Mouse (Mus musculus): ENCODE results near the gene Tiam1. TPM values are rescaled to one million over a fixed set of nuclear protein-coding genes. Genes with fewer than 3 reads are reported as not detected.

Gene Tiam1
- total RNA-seq, 2 experiments from 2014 or later, result 68.6 to 76.1 TPM

DNA sequence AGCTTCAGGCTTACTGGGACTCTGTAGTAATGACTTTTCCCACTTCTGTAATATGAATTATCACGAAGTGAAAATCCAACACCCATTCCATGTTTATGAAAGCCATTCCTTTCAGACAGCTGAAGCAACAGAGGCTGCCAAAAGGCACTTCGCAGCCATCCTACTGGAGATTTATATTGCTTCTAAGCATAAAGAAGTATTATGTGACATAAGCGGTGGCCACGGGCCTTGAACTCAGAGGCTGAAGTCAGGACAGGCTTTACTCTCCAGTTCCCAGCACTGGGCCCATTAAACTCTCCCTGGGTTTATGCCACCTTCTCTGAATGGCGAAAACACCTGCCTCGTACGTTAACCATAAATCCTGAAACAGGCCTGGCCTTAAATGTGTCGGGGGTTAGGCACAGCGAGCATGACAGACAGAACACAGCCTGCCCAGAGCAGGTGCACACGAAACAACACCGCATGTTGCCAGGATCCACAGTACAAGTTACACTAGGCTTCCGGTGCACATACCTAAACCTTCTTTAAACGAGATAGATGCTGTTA is 26.9 kb downstream of the Tiam1 start:
- ATAC-seq (replicated peaks; ENCODE audit: poor library complexity, severe bottlenecking), result no peak

- peak; percentile 95 for ATAC-seq (replicated peaks; ENCODE audit: poor library complexity, severe bottlenecking)
Measured at GRCm38 (mm10) chr16:90112577-90113155, 30.9 kb downstream of the Tiam1 start.

GRCm38 (mm10) chr16:90109500-90109899 is 34.1 kb downstream of the Tiam1 start:
- peak; percentile 22; the same call in 1 of the 2 replicates for ATAC-seq (replicated peaks; ENCODE audit: poor library complexity, severe bottlenecking)

DNA sequence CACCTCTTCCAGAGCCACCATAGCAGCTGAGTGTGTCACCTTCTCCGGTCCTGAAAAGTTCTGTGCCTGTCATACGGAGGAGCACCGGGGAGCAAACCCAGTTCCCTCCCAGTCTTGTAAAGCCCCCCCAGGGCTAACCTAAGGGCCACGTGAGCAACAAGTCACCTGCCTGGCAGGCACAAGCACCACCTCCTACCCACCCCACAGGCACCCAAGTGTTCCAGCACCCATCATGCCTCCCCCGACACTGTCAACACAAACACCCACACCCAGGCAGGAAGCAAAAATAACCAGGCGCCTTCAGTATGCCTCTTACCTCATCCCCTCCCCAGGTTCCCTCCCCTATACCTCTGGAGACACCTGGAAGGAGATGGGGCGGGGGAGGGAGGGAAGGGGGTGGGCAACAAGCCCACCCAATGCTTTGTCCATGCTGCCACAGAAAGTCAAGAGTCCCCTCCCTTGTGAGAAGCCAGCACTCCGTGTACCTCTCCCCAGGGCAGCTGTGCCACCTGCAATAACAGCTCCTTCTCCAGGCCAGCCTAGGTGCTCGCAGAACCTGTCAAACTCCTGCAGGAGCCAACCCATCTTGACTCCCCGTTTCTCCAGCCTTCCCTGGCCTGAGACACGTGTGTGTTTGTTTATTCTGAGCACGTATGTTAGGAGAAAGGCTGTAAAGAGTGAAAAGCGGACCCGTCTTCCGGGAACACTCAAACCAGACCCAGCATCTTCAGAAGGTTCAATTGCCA is 38.7 kb downstream of the Tiam1 start:
- no peak for ATAC-seq (replicated peaks; ENCODE audit: poor library complexity, severe bottlenecking)

DNA sequence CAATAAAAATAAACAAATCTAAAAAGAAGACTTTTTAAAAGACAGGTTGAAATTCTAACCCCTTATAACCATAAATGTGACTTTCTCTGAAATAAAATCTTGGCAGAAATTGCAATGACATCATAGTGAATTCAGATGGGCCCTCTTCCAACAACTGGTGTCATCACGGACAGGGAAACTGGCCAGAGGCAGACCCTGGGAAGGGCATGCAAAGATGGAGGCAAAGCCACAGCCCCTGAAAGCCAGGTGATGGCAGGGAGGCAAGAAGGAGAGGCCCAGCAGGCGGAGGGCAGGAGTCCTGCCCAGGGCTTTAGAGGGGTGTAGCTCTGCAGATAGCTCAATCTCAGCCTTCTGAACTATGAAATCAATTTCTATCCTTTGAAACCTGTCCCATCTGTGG is 39.8 kb downstream of the Tiam1 start:
- no peak for ATAC-seq (replicated peaks; ENCODE audit: poor library complexity, severe bottlenecking)

DNA sequence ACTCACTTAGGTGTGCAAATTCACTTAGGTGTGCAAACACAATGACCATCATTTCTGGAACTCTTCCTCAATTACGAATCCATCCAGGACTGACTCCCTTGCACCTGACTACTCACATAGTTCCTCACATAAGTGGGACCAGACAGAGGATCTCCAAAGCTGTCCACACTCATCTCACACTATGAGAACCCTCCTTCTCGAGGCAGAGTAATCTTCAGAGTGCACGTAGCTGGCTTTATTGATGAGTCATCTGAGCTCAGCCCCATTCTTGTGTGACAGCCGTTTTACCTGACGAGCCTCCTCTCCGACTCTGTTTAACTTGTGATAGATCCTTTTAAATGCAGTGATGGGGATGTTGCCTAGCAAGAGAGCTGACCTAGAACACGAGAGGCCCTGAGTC is 41.0 kb downstream of the Tiam1 start:
- ATAC-seq (replicated peaks; ENCODE audit: poor library complexity, severe bottlenecking), result no peak

- ATAC-seq (replicated peaks; ENCODE audit: poor library complexity, severe bottlenecking), result no peak
Measured at GRCm38 (mm10) chr16:90098191-90098605, 45.4 kb downstream of the Tiam1 start.

DNA sequence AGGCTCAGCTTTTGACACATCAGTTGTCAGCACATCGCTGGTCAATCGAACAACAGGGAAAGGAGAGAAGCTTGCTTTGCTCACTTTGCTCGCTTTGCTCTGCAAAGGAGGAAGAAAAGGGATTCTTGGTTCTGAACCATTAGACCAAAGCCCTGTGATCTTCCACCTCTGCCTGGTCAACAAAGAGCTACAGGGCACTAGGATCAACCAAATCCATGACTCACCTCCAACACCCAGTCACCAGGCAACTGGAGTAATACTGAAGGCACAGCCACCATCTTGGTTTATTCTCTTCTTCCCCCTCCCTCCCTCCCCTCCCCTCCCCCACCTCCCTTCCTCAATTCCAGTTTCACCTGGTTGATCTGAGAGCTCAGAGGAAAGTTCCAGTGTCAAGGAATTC is 45.8 kb downstream of the Tiam1 start:
- no peak for ATAC-seq (replicated peaks; ENCODE audit: poor library complexity, severe bottlenecking)

DNA sequence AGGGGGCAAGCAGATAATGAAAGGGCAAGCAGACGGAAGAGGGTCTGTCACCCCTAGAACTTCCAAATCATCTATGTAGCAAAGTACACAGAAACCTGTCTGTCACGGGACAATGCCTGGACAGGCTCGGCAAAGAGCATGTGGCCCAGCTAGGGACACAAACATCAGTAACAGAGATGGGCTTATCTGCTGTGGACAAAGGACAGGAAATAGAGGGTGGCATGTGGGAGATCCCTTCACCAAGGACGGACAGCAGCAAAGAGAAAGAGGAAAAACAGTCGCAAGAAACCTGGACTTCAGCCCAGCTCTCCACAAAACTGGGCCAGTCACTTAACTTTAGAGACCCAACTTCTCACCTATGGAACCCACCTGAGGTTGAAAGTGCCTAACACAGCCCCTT is 47.6 kb downstream of the Tiam1 start:
- no peak for ATAC-seq (replicated peaks; ENCODE audit: poor library complexity, severe bottlenecking)

DNA sequence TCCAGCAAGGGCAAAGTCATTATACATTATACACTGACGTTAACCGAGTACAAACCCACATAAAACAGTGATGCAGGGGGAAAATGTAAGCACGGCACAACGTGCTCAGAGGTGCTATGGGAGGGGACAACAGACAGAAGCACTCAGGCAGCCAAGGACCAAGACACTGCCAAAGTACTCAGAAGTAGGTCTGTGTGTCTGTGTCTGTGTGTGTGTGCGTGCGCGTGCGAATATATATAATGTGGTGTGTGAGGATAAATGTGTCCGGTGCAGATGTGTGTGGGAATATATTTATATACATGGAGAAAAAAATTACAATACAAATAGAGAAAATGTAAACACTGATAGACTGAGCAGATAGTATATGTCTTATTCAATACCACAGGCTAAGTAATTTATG is 50.6 kb downstream of the Tiam1 start:
- no peak for ATAC-seq (replicated peaks; ENCODE audit: poor library complexity, severe bottlenecking)

GRCm38 (mm10) chr16:90091906-90092305 is 51.7 kb downstream of the Tiam1 start:
- ATAC-seq (replicated peaks; ENCODE audit: poor library complexity, severe bottlenecking), result peak; percentile 81

DNA sequence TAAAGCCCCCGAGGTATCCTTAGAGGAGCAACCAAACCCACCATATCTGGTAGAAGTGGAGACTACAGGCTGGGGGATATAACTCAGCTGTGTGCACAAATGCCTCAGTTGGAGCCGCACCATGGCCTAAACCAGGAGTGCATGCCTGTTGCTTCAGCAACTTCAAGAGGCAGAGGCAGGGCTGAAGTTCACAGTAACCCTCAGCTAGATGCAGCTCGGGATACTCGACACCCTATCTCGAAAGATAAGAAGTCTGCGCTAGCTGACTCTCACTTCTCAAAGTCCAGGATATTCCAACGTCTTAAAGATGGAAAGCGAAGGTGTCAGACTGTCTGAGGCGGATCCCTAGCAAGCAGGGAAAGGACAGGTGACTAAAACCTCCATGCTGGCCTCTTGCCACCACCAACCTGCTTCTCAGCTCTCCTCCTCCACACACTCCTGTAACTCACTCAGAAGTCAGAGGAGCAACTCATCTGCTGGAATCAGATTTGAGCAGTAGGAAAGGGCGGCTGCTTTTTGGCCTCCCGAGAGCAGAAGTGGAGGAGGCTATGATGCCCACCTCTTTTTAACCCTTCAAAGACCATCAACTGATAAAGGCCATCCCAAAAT is 52.4 kb downstream of the Tiam1 start:
- no peak for ATAC-seq (replicated peaks; ENCODE audit: poor library complexity, severe bottlenecking)

DNA sequence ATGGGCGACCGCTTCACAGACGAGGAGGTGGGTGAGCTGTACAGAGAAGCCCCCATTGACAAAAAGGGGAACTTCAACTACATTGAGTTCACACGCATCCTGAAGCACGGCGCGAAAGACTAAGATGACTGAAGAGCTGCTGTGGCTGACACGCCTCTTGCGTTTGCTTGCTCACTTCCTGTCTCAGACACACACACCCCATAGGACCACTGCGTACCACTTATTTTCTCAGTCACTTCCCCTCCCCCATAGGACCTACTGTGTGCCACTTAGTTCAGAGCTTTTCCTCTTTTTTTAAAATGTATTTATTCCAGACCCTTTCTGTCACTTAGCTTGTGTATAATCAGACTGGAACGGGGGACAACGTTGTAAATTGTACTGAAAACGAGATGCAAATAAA is 53.2 kb downstream of the Tiam1 start:
- peak; percentile 55 for ATAC-seq (replicated peaks; ENCODE audit: poor library complexity, severe bottlenecking)

DNA sequence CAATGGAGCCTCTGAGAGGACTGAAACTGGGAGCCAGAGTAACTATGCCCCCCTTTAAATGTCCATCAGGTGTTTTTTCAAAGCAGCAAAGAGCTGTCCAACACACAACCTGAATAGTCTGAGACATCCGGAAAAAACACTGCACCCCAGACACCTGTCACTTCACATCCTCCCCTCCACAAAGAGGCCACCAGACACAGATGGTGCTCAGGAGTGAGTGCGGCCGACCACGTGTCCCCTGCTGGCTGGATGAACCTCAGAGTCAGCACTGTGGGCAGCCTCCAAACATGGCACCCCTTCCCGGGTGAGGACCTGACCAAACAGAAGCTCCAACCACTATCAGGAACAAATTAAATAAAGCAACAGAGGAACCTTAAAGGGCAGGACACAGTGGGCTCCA is 56.3 kb downstream of the Tiam1 start:
- no peak for ATAC-seq (replicated peaks; ENCODE audit: poor library complexity, severe bottlenecking)

GRCm38 (mm10) chr16:90086111-90086510 is 57.5 kb downstream of the Tiam1 start:
- no peak for ATAC-seq (replicated peaks; ENCODE audit: poor library complexity, severe bottlenecking)

DNA sequence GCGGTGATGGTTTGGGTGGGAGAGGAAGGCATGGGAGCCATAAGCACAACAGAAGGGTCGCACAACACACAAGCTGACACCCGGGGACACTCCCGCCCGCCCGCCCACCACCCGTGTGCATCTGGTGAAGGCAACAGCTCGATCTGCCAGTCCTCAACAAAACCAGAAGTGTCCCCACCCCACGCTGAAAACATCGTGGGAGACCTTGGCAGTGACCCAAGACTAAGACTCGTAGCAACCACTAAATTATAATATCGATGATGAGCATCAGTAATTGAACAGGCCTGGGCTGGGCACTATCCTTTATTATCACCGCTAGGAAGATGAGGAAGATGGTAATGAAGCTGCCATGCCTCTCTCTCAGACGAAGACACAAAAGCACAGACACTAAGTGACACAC is 58.0 kb downstream of the Tiam1 start:
- ATAC-seq (replicated peaks; ENCODE audit: poor library complexity, severe bottlenecking), result no peak

DNA sequence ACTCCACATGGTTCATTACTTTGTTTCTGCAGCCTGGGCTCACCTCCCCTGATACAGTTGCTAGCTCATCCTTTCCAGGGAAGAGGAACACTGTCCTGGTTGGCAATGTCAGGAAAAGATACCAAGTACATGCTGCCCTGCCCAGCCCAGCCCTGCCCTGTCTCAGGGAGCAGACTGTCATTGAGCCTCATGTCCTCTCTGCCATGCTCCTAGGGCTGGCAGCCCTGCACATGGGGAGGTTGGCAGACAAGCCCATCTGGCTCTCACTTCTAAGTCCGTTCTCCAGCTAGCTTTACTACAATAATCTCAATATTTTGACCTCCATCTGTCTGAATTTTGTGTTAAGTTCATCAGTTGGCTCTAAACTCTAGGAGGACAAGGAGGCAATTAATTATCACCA is 62.4 kb downstream of the Tiam1 start:
- no peak for ATAC-seq (replicated peaks; ENCODE audit: poor library complexity, severe bottlenecking)

DNA sequence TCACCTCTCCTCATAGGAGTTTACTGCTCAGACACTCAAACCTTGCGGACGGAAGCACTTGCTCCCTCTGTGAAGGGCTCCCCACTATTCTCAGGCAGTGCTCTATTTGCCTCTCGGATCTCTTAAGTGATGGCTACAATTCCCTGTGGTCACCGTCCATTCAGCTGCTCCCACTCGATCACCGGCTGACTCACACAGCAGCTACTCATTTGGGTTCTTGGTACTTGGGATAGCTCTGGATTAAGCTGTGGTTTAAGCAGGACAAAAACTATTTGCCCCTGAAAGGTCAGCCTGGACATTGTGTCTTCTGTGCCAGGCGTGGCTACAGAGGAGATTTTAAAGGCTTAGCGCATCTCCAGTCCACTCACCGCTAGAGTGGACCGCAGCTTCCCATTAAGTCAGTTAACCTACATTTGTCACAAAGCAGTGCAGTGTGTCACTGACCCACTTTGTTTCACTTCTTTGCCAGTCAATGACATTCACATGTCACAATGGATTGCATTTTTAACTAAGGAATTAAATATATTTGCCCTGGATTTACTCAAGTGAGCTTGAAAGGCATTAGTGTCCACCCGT is 64.7 kb downstream of the Tiam1 start:
- ATAC-seq (replicated peaks; ENCODE audit: poor library complexity, severe bottlenecking), result no peak

GRCm38 (mm10) chr16:90073510-90073909 is 70.1 kb downstream of the Tiam1 start:
- peak; percentile 55 for ATAC-seq (replicated peaks; ENCODE audit: poor library complexity, severe bottlenecking)

DNA sequence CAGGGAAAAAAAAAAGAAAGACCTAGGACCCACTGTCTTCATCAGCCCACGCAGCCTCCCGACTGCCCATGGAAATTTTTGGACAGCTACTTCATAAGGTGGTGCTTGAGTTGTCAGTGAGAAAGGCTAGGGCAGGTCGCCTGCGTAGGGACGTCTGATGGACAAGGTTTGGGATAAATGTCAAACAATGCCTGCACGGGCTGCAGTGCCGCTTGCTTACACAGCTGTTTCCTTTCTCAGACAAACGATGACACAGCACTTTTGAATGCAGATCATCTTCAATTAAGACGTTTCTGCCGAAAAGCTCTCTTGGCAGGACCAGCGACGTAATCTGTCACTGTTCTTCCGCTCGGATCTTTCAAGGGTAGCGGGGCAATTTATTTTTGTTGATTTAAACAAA is 70.9 kb downstream of the Tiam1 start:
- peak; percentile 12; the same call in 1 of the 2 replicates for ATAC-seq (replicated peaks; ENCODE audit: poor library complexity, severe bottlenecking)

- peak; percentile 54 for ATAC-seq (replicated peaks; ENCODE audit: poor library complexity, severe bottlenecking)
Measured at GRCm38 (mm10) chr16:90071125-90071524, 72.4 kb downstream of the Tiam1 start.

Measured in granulocyte monocyte progenitor cell, adult 5-6 weeks (primary cell).